Mouse (Mus musculus) mature B cell (primary cell): ENCODE results near the gene Mical3.

Experiments used
- in situ Hi-C: fragments of 300-500 bp; cut with MboI; formaldehyde crosslinking; loops from 2 replicates; pipeline ENCODE4 v1.14.3; 2019

Gene Mical3

GRCm38 (mm10) chr6:121109181-121109981 lies 21.4 kb downstream of the Mical3 start:
- in situ Hi-C loops, result no loop called here

GRCm38 (mm10) chr6:121108075-121108474 lies 22.7 kb downstream of the Mical3 start:
- in situ Hi-C loops, result no loop called here

GRCm38 (mm10) chr6:121106711-121107405 lies 23.9 kb downstream of the Mical3 start:
- in situ Hi-C loops, result no loop called here

- in situ Hi-C loops, result no loop called here
These were observed 25.1 kb downstream of the Mical3 start for GRCm38 (mm10) chr6:121105726-121106125.

GRCm38 (mm10) chr6:121103406-121104171 lies 27.2 kb downstream of the Mical3 start:
- in situ Hi-C loops, result no loop called here

- in situ Hi-C loops, result no loop called here
These were observed 27.9 kb downstream of the Mical3 start for GRCm38 (mm10) chr6:121102941-121103340.

GRCm38 (mm10) chr6:121102084-121102483 lies 28.7 kb downstream of the Mical3 start:
- in situ Hi-C loops, result no loop called here

GRCm38 (mm10) chr6:121101201-121101600 lies 29.6 kb downstream of the Mical3 start:
- in situ Hi-C loops, result no loop called here

- in situ Hi-C loops, result no loop called here
These were observed 31.0 kb downstream of the Mical3 start for GRCm38 (mm10) chr6:121099831-121100230.

GRCm38 (mm10) chr6:121099228-121099608 lies 31.6 kb downstream of the Mical3 start:
- in situ Hi-C loops, result no loop called here

GRCm38 (mm10) chr6:121098511-121099227 lies 32.1 kb downstream of the Mical3 start:
- in situ Hi-C loops, result no loop called here

- in situ Hi-C loops, result no loop called here
These were observed 32.7 kb downstream of the Mical3 start for GRCm38 (mm10) chr6:121098109-121098508.

- in situ Hi-C loops, result no loop called here
These were observed 33.9 kb downstream of the Mical3 start for GRCm38 (mm10) chr6:121096862-121097261.

- in situ Hi-C loops, result no loop called here
These were observed 34.4 kb downstream of the Mical3 start for GRCm38 (mm10) chr6:121096390-121096789.

- in situ Hi-C loops, result no loop called here
These were observed 37.0 kb downstream of the Mical3 start for GRCm38 (mm10) chr6:121093662-121094408.

GRCm38 (mm10) chr6:121090786-121091185 lies 40.0 kb downstream of the Mical3 start:
- in situ Hi-C loops, result no loop called here

- in situ Hi-C loops, result no loop called here
These were observed 43.1 kb downstream of the Mical3 start for GRCm38 (mm10) chr6:121087586-121088245.

- in situ Hi-C loops, result no loop called here
These were observed 43.7 kb downstream of the Mical3 start for GRCm38 (mm10) chr6:121087127-121087526.

GRCm38 (mm10) chr6:121086226-121086625 lies 44.6 kb downstream of the Mical3 start:
- in situ Hi-C loops, result no loop called here

- in situ Hi-C loops, result no loop called here
These were observed 46.7 kb downstream of the Mical3 start for GRCm38 (mm10) chr6:121084050-121084480.

- in situ Hi-C loops, result no loop called here
These were observed 48.7 kb downstream of the Mical3 start for GRCm38 (mm10) chr6:121082094-121082473.
